Mouse (Mus musculus) activated CD4-positive, CD25-positive, alpha-beta regulatory T cell, adult 9 weeks (primary cell): Measurements from ENCODE around the gene Ndufa11. TPM values are rescaled to one million over a fixed set of nuclear protein-coding genes. Genes with fewer than 3 reads are reported as not detected.

Experiments used
- polyA plus RNA-seq: library from polyadenylated mRNA; unstranded; fragments of 100-300 nt; shearing (Covaris generic); gene quantifications from one replicate; pipeline ENCODE4 v1.2.1, GENCODE M21; 2017

Gene Ndufa11
- 290 TPM for polyA plus RNA-seq

GRCm38 (mm10) chr17:56717363-56718058, at the start of gene Ndufa11, which contains the start of gene Vmac:
Gene Ndufa11 (plus strand): TSS chr17:56717767.
Gene Vmac (minus strand): TSS chr17:56718022.

DNA sequence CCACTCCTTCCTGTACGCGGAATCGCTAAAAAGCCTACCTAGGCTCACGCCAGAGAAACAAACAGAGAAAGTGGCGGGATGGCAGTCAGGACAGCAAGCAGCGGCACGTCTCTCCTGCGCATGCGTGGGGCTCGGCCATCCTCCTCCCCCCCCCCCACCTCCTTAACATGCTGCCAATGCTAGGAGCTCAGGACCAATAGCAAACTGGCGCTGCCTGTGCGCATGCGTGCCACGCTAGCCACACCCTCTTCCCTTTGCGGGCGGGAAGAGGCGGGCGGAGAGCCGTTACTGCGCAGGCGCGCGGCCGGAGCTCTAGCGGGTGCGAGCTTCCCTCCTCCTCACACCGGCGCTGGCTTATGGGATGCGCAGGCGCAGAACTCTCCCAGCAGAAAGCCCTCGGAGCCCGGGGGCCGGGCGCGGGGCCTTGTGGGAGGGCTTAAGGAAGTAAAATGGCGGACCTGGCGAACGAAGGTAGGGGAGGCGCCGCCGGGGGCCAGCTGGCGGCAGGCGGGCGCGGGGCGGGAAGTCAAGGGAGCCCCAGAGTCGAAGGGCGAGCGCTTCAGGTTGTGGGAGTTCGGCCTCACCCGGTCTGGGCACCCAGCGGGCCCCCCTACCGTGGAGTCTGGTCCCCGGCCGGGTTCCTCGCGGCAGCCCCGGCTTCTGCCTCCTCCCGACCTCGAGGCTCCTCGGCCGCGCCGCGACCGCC, 44.5 kb upstream of the Ndufa11 start, which contains the start of gene Ranbp3:
Gene Ranbp3 (plus strand): TSS at position 354 of the 706 bp plus-strand sequence.

GRCm38 (mm10) chr17:56757416-56758123, 40.0 kb downstream of the Ndufa11 start, which contains the start of gene Nrtn:
Gene Nrtn (minus strand): TSS chr17:56757530.

DNA sequence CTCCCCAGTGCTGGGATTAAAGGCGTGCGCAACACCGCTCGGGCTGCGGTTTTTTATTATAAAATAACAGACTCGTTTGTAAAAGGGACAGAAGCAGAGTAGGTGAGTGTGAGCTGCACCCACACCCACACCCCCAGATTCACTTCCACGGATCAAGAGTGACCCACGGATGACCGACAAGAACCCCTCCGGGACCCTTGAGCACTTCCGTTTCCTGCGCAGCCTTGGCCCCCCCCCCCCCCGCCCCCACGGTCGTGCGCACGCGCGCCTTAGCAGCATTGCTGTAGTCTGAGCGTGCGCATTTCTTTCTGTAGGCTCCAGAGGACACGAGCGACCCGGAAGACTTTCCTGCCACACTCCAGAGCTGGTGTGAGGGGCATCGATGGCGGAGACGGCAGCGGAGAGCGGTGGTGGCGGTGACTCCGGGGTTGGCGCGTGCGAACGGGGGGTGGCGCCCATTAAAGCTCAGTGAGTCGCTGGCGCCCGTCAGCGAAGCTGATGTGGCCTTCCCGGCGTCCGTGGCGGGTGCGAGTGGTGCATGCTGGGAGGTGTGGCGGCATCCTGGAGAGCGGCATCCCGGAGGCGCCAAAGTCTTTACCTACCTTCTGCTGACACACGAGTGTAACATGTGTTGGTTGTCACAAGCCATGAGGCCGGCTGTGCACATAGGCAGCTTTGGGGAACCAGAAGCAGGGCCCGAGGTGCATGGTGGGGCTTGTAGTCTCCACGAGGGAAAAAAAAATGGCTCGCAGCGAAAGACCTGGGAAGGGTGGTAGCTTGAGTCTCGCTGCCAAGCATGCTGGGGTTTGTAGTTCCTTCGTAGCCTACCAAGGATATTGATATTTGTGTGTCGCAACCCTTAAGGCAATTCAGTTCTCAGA, 47.1 kb downstream of the Ndufa11 start, which contains the start of gene Dus3l:
Gene Dus3l (plus strand): TSS at position 284 of the 881 bp plus-strand sequence.

GRCm38 (mm10) chr17:56769950-56770349, 52.4 kb downstream of the Ndufa11 start, which contains the start of gene Prr22:
Gene Prr22 (plus strand): TSS chr17:56770250.

Other genes with a start within 250 kb of the Ndufa11 start
- 13.4 TPM for gene Ptprs, start 241.3 kb upstream of the Ndufa11 start, polyA plus RNA-seq
- not detected for gene Znrf4, start 205.3 kb upstream of the Ndufa11 start, polyA plus RNA-seq
- 1.2 TPM for gene Gm20219, start 163.4 kb upstream of the Ndufa11 start, polyA plus RNA-seq
- 187 TPM for gene Safb2, start 133.2 kb upstream of the Ndufa11 start, polyA plus RNA-seq
- 154 TPM for gene Safb, start 132.9 kb upstream of the Ndufa11 start, polyA plus RNA-seq
- 219 TPM for gene 2410015M20Rik, start 108.0 kb upstream of the Ndufa11 start, polyA plus RNA-seq
- gene Rpl36, start 104.4 kb upstream of the Ndufa11 start, polyA plus RNA-seq: 2,149 TPM
- gene Lonp1, start 90.9 kb upstream of the Ndufa11 start, polyA plus RNA-seq: 8.1 TPM
- 3.9 TPM for gene Catsperd, start 89.6 kb upstream of the Ndufa11 start, polyA plus RNA-seq
- gene Ranbp3, start 44.5 kb upstream of the Ndufa11 start, polyA plus RNA-seq: 111 TPM
- gene Vmac, start 255 bp downstream of the Ndufa11 start, polyA plus RNA-seq: 4.2 TPM
- not detected for gene Nrtn, start 39.8 kb downstream of the Ndufa11 start, polyA plus RNA-seq
- 56.0 TPM for gene Dus3l, start 47.0 kb downstream of the Ndufa11 start, polyA plus RNA-seq
- 1.6 TPM for gene Prr22, start 52.5 kb downstream of the Ndufa11 start, polyA plus RNA-seq
- 1.5 TPM for gene Rfx2, start 113.2 kb downstream of the Ndufa11 start, polyA plus RNA-seq
- gene Acsbg2, start 156.7 kb downstream of the Ndufa11 start, polyA plus RNA-seq: not detected
- gene 1700061G19Rik, start 157.7 kb downstream of the Ndufa11 start, polyA plus RNA-seq: not detected
- gene Mllt1, start 217.6 kb downstream of the Ndufa11 start, polyA plus RNA-seq: 4.7 TPM